Mouse (Mus musculus) MEL (cell line): ENCODE data around the gene Krt88. TPM values are rescaled to one million over a fixed set of nuclear protein-coding genes. Genes with fewer than 3 reads are reported as not detected.

Experiments used
- DNase-seq: peaks from one replicate; pipeline ENCODE4 v3.0.0; 2011; ENCODE audit warnings: low read depth, low spot score
- H3K27ac ChIP-seq: 2 replicates; pipeline ENCODE4 v1.5.1; 2012; ENCODE audit warnings: low read depth, mild to moderate bottlenecking, control low read depth, low read length, moderate library complexity; ENCODE audit not compliant: control insufficient read depth
- H3K27me3 ChIP-seq, 2 experiments: fragments of 150-350 bp in 1 of 2; sonication (generic) in 1 of 2; 2 replicates each; pipeline ENCODE4 v1.6.1; 2012; ENCODE audit warnings: low read length in 2 of 2, mild to moderate bottlenecking in 2 of 2, improper control_type of control experiment in 1 of 2, moderate library complexity in 1 of 2; ENCODE audit not compliant: insufficient read depth in 2 of 2, control insufficient read depth in 1 of 2
- H3K36me3 ChIP-seq, 2 experiments: 2 replicates each; pipeline ENCODE4 v1.6.1; 2012 to 2014; ENCODE audit warnings: low read length in 2 of 2, improper control_type of control experiment in 1 of 2, inconsistent platforms in 1 of 2, mild to moderate bottlenecking in 1 of 2; ENCODE audit not compliant: insufficient read depth in 2 of 2, control insufficient read depth in 1 of 2
- H3K4me1 ChIP-seq, 2 experiments: fragments of 150-350 bp in 1 of 2; sonication (generic) in 1 of 2; 2 replicates each; pipeline ENCODE4 v1.6.1; 2012; ENCODE audit warnings: low read length in 2 of 2, improper control_type of control experiment in 1 of 2, mild to moderate bottlenecking in 1 of 2; ENCODE audit not compliant: insufficient read depth in 2 of 2, control insufficient read depth in 1 of 2
- H3K4me3 ChIP-seq, 2 experiments: fragments of 150-350 bp in 1 of 2; sonication (generic) in 1 of 2; 2 replicates each; pipeline ENCODE4 v1.5.1; 2012; ENCODE audit warnings: low read depth in 2 of 2, low read length in 2 of 2, mild to moderate bottlenecking in 2 of 2, moderate library complexity in 2 of 2, control low read depth in 1 of 2, improper control_type of control experiment in 1 of 2; ENCODE audit not compliant: control insufficient read depth in 1 of 2, insufficient read depth in 1 of 2
- H3K79me2 ChIP-seq: 2 replicates; pipeline ENCODE4 v1.6.1; 2012; ENCODE audit warnings: mild to moderate bottlenecking, low read length, moderate library complexity; ENCODE audit not compliant: control insufficient read depth, poor library complexity, insufficient read depth
- H3K9ac ChIP-seq: 2 replicates; pipeline ENCODE4 v1.6.1; 2012; ENCODE audit warnings: low read depth, mild to moderate bottlenecking, control low read depth, low read length, moderate library complexity; ENCODE audit not compliant: control insufficient read depth, poor library complexity, severe bottlenecking
- H3K9me3 ChIP-seq: fragments of 150-350 bp; sonication (generic); replicated peaks from 2 replicates; pipeline ENCODE4 v1.6.1; 2012; ENCODE audit warnings: mild to moderate bottlenecking, low read length, improper control_type of control experiment, moderate library complexity; ENCODE audit not compliant: insufficient read depth
- CTCF ChIP-seq, 3 experiments: IDR thresholded peaks in 2 of 3; conservative IDR thresholded peaks in 1 of 3; 2 replicates each; pipeline ENCODE4 v1.5.1; 2011 to 2012; ENCODE audit warnings: low read length in 3 of 3, low read depth in 2 of 3, mild to moderate bottlenecking in 2 of 3, improper control_type of control experiment in 1 of 3, inconsistent platforms in 1 of 3, mixed read lengths in 1 of 3, moderate library complexity in 1 of 3; ENCODE audit not compliant: control insufficient read depth in 1 of 3, insufficient read depth in 1 of 3, poor library complexity in 1 of 3, severe bottlenecking in 1 of 3
- JUND ChIP-seq: IDR thresholded peaks from 2 replicates; pipeline ENCODE4 v1.6.1; 2011; ENCODE audit warnings: low read depth, mild to moderate bottlenecking, improper control_type of control experiment, low read length
- KAT2A ChIP-seq: conservative IDR thresholded peaks from 2 replicates; pipeline ENCODE4 v1.6.1; 2012; ENCODE audit warnings: low read depth, low read length, improper control_type of control experiment, inconsistent platforms
- MXI1 ChIP-seq: IDR thresholded peaks from 2 replicates; pipeline ENCODE4 v1.6.1; 2011; ENCODE audit warnings: mild to moderate bottlenecking, low read depth, low read length, improper control_type of control experiment
- POLR2A ChIP-seq, 2 experiments: IDR thresholded peaks; 2 replicates each; pipeline ENCODE4 v1.6.1; 2011 to 2012; ENCODE audit warnings: low read length in 2 of 2, mild to moderate bottlenecking in 2 of 2, control low read depth in 1 of 2, improper control_type of control experiment in 1 of 2, low read depth in 1 of 2, moderate library complexity in 1 of 2; ENCODE audit not compliant: control insufficient read depth in 1 of 2, insufficient read depth in 1 of 2, poor library complexity in 1 of 2
- POLR2AphosphoS2 ChIP-seq: IDR thresholded peaks from 2 replicates; pipeline ENCODE4 v1.6.1; 2011; ENCODE audit warnings: low read length, improper control_type of control experiment
- RAD21 ChIP-seq: IDR thresholded peaks from 2 replicates; pipeline ENCODE4 v1.6.1; 2011; ENCODE audit warnings: mild to moderate bottlenecking, low read depth, low read length, improper control_type of control experiment
- RCOR1 ChIP-seq: IDR thresholded peaks from 2 replicates; pipeline ENCODE4 v1.6.1; 2012; ENCODE audit warnings: low read depth, mild to moderate bottlenecking, inconsistent platforms, low read length, improper control_type of control experiment
- SMC3 ChIP-seq: IDR thresholded peaks from 2 replicates; pipeline ENCODE4 v1.6.1; 2011; ENCODE audit warnings: low read depth, low read length, improper control_type of control experiment
- ZMIZ1 ChIP-seq: IDR thresholded peaks from 2 replicates; pipeline ENCODE4 v1.6.1; 2012; ENCODE audit warnings: low read depth, mild to moderate bottlenecking, inconsistent platforms, low read length, improper control_type of control experiment, moderate library complexity
- polyA plus RNA-seq, 2 experiments: library from polyadenylated mRNA; stranded (reverse) in 1 of 2; unstranded in 1 of 2; fragments of >175 nt in 1 of 2; fragments of >200 nt in 1 of 2; gene quantifications; 2 replicates each; pipeline versions ENCODE4 v1.2.1 to v1.2.4; 2012; ENCODE audit warnings: low replicate concordance in 2 of 2, low read depth in 1 of 2; ENCODE audit not compliant: insufficient read length in 2 of 2, insufficient read depth in 1 of 2, missing spikeins in 1 of 2
- total RNA-seq: library from RNA; depleted of rRNA; stranded (reverse); fragments of 300-350 nt; gene quantifications from 2 replicates; pipeline ENCODE4 v1.2.3, GENCODE M21; 2012; rRNA removed

Gene Krt88
- total and polyA plus RNA-seq, 3 experiments = not detected

DNA sequence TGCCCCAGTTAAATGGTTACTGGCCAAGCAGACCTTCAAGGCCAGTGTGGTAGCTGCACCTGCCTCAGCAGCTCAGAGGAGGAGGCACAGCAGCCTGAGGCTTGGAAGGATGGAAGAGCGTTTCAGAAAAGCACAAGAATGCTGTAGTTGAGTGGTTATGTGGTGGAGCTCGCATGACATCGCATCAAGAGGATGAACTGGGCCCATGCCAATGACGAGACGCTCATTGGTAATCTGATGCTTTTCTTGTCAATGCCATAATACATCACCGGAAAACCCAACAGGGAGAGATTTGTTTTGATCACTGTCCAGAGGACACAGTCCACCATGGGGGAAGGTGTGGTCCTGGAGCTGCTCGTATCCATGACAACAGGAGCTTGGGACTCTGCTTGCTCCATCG lies 47.7 kb downstream of the Krt88 start:
- no peaks in the 10 kb centered on the region for H3K79me2 ChIP-seq
- H3K4me1 ChIP-seq = no peaks in the 10 kb centered on the region
- no peak for DNase-seq
- H3K9ac ChIP-seq = no peak overlapping the region
- no peak overlapping the region for H3K27ac ChIP-seq
- H3K27me3 ChIP-seq = no peaks in the 10 kb centered on the region
- H3K9me3 ChIP-seq = no peaks in the 10 kb centered on the region
- TF ChIP-seq ZMIZ1 (no peak), MXI1 (no peak), SMC3 (no peak), JUND (no peak), RAD21 (no peak), RCOR1 (no peak)
- no peak overlapping the region for H3K4me3 ChIP-seq
- H3K36me3 ChIP-seq = no peaks in the 10 kb centered on the region

DNA sequence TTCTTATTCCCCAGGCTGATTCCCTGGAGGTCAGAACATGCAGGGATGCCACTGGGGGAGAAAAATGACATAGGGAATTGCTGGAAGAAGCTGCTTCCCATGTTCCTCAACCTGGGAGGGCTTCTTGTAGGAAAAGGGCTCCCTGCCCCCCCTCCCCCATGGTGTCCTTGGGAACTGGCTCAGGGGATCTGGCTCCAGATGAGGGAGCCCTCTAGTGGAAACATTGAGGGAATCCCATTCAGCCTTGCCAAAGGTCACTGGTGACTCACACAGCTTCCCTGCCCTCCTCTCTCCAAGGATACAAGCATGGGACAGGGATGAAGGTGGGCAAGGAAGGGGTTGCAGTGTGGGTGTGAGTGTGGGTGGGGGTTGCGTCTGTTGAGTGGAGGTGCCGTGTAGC lies 49.6 kb downstream of the Krt88 start:
- H3K27me3 ChIP-seq = no peaks in the 10 kb centered on the region; a peak in 1 of 4 replicates
- no peak for DNase-seq
- no peaks in the 10 kb centered on the region for H3K9me3 ChIP-seq
- TF ChIP-seq CTCF (IDR thresholded peaks at IDR 0.05 in 2 of 3, conservative IDR thresholded peaks at IDR 0.05 in 1 of 3; ENCODE audit: control insufficient read depth in 1 of 3, insufficient read depth in 1 of 3, low read depth in 2 of 3, low read length in 3 of 3, poor library complexity in 1 of 3, severe bottlenecking in 1 of 3) = peak; percentile 26 to 47 (median 37)
- TF ChIP-seq RAD21 = 0 out of 2 replicates have a peak, but pooled peaks have one; percentile 2
- peak; percentile 38 for TF ChIP-seq SMC3
- no peak for TF ChIP-seq KAT2A
- TF ChIP-seq POLR2AphosphoS2 = no peak
- TF ChIP-seq POLR2A (IDR thresholded peaks at IDR 0.05; ENCODE audit: control insufficient read depth in 1 of 2, insufficient read depth in 1 of 2, low read depth in 1 of 2, low read length in 2 of 2, poor library complexity in 1 of 2) = no peak
- TF ChIP-seq RCOR1 = no peak
- no peak overlapping the region for H3K9ac ChIP-seq
- H3K36me3 ChIP-seq = no peaks in the 10 kb centered on the region
- H3K79me2 ChIP-seq = no peaks in the 10 kb centered on the region
- H3K27ac ChIP-seq = no peak overlapping the region
- no peaks in the 10 kb centered on the region for H3K4me1 ChIP-seq
- no peak overlapping the region for H3K4me3 ChIP-seq

Other genes starting within 250 kb of the Krt88 start
- gene Grasp, start 223.6 kb upstream of the Krt88 start, total RNA-seq = 3.7 and 4.1 TPM in 2 replicates
- gene Grasp, start 223.6 kb upstream of the Krt88 start, polyA plus RNA-seq = 1 to 10 TPM in 1 of 2 experiments, not detected in 1; 6.3 TPM
- gene Nr4a1, start 193.5 kb upstream of the Krt88 start, total RNA-seq = 1.7 and 2.0 TPM in 2 replicates
- gene Nr4a1, start 193.5 kb upstream of the Krt88 start, polyA plus RNA-seq = 10 to 100 TPM in 1 of 2 experiments, not detected in 1; 12.8 TPM
- 75.5 and 90.3 TPM in 2 replicates for gene Atg101, start 163.5 kb upstream of the Krt88 start, total RNA-seq
- gene Atg101, start 163.5 kb upstream of the Krt88 start, polyA plus RNA-seq = 10 to 100 TPM in 1 of 2 experiments, not detected in 1; 75.2 TPM
- 0.07 and 0.12 TPM in 2 replicates for gene 6030408B16Rik, start 154.5 kb upstream of the Krt88 start, total RNA-seq
- under 1 TPM in 1 of 2 experiments, not detected in 1; 0.18 TPM for gene 6030408B16Rik, start 154.5 kb upstream of the Krt88 start, polyA plus RNA-seq
- gene Krt80, start 77.6 kb upstream of the Krt88 start, total RNA-seq = not detected in 2 replicates
- gene Krt80, start 77.6 kb upstream of the Krt88 start, polyA plus RNA-seq = not detected
- 0.04 TPM in 1 of 2 replicates, not detected in the other for gene Krt7, start 36.7 kb upstream of the Krt88 start, total RNA-seq
- under 1 TPM in 1 of 2 experiments, not detected in 1; 0.03 TPM for gene Krt7, start 36.7 kb upstream of the Krt88 start, polyA plus RNA-seq
- not detected in 2 replicates for gene Krt87, start 8.9 kb upstream of the Krt88 start, total RNA-seq
- not detected for gene Krt87, start 8.9 kb upstream of the Krt88 start, polyA plus RNA-seq
- not detected in 2 replicates for gene Krt81, start 16.0 kb downstream of the Krt88 start, total RNA-seq
- gene Krt81, start 16.0 kb downstream of the Krt88 start, polyA plus RNA-seq = not detected
- not detected in 2 replicates for gene Krt86, start 25.7 kb downstream of the Krt88 start, total RNA-seq
- gene Krt86, start 25.7 kb downstream of the Krt88 start, polyA plus RNA-seq = not detected
- gene Krt83, start 43.8 kb downstream of the Krt88 start, total RNA-seq = not detected in 2 replicates
- gene Krt83, start 43.8 kb downstream of the Krt88 start, polyA plus RNA-seq = not detected
- gene Gm49425, start 69.5 kb downstream of the Krt88 start, total RNA-seq = not detected in 2 replicates
- gene Gm49425, start 69.5 kb downstream of the Krt88 start, polyA plus RNA-seq = not detected
- gene Krt84, start 85.1 kb downstream of the Krt88 start, total RNA-seq = not detected in 2 replicates
- not detected for gene Krt84, start 85.1 kb downstream of the Krt88 start, polyA plus RNA-seq
- not detected in 2 replicates for gene Krt82, start 102.9 kb downstream of the Krt88 start, total RNA-seq
- gene Krt82, start 102.9 kb downstream of the Krt88 start, polyA plus RNA-seq = not detected
- gene Krt90, start 115.2 kb downstream of the Krt88 start, total RNA-seq = not detected in 2 replicates
- gene Krt90, start 115.2 kb downstream of the Krt88 start, polyA plus RNA-seq = not detected
- not detected in 2 replicates for gene Krt75, start 126.2 kb downstream of the Krt88 start, total RNA-seq
- gene Krt75, start 126.2 kb downstream of the Krt88 start, polyA plus RNA-seq = not detected
- not detected in 2 replicates for gene Gm5414, start 180.4 kb downstream of the Krt88 start, total RNA-seq
- not detected for gene Gm5414, start 180.4 kb downstream of the Krt88 start, polyA plus RNA-seq
- not detected in 2 replicates for gene Gm5478, start 199.6 kb downstream of the Krt88 start, total RNA-seq
- gene Gm5478, start 199.6 kb downstream of the Krt88 start, polyA plus RNA-seq = not detected
- gene Krt6b, start 232.5 kb downstream of the Krt88 start, total RNA-seq = not detected in 2 replicates
- not detected for gene Krt6b, start 232.5 kb downstream of the Krt88 start, polyA plus RNA-seq
- not detected in 2 replicates for gene Krt6a, start 246.6 kb downstream of the Krt88 start, total RNA-seq
- gene Krt6a, start 246.6 kb downstream of the Krt88 start, polyA plus RNA-seq = not detected